Mouse (Mus musculus): ENCODE measurements around the gene Egr2.

The Egr2 gene

DNA sequence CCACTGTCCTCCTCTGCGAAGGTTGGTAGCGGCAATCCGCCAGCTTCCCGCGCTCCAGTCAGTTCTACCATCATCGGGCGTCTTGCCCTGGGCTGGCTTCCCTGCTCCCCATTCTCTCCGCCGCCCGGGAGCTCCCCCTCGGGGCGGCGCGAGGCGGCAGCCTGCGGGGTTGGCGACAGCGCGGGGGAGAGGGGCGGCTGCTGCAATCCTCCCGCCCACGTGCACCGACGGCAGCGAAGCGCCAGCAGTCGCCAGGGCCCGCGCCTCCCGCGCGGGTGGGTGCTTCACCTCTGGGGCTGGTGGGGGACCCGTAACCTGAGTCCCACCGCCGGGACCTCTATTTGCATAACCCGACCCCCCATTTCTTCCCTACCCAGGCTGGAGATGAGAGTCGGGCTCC, at the start of gene Egr2:
TSS of gene Egr2 (plus strand) at position 220 of the 400 bp plus-strand sequence.
- DNase-seq, result peak; percentile 21

DNA sequence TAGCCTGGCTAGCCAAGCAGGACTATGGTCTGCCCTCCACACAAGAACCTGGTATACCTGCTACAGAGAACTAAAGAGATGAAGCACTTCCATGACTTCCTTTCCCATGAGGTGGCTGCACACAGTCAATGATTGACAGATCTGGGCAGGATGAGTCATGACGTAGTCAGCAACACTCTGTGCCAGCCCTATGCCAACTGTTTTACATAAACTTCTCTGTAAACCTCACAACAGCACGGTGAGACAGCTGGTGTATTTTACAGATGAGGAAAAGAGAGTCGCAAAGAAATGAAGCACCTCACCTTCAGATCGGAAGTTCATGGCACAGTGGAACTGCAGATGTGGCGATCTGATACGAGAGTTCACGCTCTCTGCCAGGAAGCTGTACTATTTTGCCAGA, 47.8 kb upstream of the Egr2 start:
- no peak for DNase-seq

DNA sequence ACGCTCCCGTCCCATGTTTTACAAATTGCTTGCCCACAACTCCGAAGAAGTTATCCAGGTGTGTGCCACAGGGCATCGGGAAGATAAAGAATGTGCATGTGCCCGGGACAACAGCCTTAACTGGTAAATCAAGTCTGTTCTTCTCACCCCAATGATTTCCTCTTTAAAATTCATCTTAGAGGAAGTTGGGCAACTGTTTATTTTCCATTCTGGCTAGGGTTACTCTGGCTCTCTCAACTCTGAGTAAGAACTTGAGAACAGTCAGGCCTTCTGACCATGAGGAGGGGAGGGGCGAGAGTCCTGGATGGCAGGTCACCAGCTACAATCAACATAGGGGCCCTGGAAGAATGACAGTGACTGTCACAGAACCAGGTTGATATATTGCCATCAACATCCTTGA, 45.4 kb upstream of the Egr2 start:
- no peak for DNase-seq

DNA sequence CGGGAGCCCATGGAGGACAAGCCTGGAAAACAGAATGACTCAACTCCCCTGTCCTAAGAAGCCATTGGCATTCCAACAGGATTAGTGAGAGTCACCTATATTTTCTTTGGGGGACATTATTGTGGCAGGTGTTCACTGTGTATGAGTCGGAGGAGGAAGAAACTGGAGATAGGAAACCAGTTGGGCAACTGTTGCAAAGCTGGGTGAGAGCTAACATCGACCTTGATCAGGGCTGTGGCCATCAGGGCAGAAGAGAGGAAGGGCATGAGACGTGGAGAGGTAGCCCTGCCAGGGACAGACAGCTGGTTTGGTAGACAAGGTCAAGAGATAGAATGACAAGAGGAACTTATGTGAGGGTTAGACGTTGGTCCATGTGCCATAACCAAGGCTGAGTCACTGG, 44.6 kb upstream of the Egr2 start:
- no peak for DNase-seq

DNA sequence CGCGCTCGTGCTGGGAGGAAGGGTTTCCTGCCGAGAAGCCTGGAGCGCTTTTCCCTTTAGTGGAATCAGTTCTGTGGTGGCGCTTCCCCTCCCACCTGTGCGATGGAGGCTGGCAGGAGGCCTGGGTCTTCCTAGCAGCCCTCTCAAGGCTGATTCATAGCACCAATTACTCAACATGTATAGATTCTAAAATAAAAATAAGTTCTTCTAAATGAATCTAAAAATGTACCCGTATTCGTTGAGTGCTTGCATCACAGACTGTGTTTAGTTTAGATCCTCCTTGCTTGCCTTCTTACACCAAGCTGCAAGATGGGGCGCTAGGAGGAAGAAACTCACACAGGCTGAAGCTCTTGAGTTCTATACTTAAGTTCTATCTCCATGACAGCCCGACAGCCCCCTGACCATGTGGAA, 43.1 kb upstream of the Egr2 start:
- peak; percentile 72 for DNase-seq

DNA sequence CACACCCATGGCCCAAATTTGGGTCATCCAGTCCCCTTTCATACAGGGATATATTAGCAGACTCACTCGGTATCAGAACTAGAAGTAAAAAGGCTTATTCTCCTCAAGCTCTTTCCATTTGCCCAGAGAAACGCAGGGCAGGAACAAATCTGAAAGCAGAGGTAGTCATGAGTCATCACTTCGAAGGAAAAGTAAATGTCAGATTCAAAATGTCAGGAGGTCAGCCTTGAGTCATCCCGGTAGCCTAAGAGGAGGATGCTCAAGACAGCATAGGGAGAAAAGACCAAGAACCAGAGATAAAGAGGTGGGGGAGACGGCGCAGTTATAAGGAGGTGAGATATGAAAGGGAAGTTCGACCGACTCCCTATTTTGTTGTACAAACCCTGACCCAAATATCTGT, 41.7 kb upstream of the Egr2 start:
- DNase-seq, result no peak

DNA sequence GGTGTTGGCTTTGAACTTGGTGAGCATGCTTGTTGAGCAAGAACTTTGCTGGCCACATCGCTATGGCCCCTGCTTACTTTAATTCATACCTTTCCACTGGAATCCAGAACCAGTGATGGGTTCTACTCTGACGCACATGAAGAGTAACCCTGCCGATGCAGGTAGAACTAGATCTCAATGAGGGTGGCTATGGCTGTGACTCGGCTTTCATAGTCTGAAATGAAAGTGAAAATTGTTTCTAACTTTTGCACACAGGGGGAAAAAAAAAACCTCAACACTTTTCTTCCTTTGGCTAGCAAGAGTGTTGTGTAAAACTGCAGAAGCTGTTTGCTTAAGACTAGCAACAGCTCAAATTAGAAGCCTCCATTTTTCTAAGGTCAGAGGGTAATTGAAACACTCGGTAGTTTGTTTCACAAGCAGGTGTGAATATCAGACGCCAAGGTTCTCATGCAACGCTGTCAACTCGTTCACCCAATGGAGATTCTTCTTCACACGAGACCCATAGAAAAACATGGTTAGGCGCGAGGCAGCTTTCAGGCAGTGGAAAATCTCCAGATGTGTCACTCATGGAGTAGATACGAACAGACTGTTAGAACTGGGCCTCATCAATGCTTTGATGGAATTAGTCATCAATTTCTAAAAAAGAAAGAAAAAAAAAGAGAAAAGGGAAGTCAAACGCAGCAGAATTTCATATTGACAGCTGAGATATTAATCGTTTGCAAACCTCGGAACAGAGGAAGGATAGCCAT, 38.0 kb upstream of the Egr2 start:
- no peak for DNase-seq

DNA sequence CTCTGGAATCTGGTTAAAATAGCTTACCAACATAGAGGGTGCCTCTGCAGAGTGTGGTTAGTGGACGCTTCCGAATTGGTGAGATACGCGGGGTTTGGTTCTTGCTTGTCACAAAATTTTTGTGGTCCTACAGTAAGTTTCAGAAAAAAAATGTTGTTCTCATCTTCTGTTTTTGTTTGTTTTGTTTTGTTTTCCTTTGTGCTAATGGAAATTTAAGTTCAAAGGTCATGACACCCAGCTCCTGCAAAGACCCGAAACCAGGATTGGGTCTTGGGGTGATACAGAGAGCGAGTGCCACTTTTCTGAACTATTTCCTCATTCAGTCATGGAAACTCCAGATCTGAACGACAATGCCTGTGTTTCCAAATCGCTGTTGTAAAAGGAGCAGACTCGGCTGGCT, 37.3 kb upstream of the Egr2 start:
- no peak for DNase-seq

DNA sequence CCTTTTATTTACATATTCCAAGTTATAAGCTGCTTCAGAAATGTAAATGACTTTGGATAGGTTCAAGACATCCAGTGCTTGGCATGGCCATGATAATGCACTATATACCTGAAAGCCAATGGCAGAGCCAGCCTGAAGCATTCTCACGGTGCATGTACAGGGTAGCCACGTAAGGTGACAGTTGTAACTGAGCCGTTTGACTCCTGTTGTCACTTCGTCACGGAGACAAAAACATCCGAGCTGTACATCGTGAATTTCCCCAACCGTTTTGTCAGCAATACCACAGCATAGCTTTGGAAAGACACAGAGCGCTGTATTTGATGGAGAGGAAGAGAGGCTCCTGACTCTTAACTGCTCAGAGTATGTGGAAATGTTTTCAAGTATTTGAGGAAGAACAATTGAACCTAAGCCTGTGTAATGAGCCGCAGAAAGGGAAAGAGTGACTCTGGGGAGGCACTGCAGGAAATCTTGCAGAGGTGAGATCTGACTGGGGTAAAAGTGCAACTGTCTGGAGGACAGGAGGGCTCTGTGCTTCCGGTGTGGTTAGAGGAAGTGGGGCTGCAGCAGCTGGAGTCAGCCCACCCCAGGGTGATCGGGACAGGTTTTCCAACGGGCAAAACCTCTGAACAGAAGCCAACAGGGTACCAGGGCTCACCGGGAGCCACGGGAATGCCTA, 31.8 kb upstream of the Egr2 start:
- no peak for DNase-seq

DNA sequence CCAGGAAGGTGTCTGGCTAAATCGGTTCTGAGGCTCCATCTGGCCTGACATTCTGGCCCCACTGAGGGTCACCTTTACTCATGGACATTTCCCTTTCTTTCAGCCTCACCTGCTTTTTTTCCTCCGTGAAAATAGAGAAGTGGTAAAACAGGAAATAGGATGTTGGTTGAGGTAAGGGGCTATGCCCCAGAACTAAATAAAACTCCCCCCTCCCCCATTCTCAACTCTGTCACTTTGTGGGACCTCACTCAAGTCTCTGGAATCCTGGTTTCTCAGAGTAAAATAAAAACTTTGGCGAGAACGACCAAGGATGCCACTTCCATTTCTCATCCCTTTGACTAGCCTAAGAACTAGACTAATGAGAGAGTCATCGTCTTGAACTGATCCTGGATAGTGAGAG, 31.2 kb upstream of the Egr2 start:
- no peak for DNase-seq

DNA sequence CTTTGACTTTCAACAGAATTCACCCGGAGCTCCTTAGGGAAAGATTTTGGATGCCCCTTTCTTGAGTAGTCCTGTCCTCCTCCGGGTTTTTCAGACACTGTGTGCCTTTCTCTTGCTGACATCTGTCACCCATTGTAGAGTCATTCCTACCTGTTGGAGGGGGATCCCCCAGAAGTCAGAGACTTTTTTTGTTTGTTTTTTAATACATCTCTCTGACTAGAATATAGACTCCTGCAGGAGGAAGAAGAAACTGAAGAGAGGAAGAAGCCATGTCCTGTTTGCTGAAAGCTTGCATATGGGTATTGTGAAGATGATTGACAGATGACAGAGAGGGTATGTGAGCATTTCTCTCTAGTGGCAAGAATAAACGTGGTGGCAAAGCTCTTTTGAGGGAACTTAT, 30.0 kb upstream of the Egr2 start:
- no peak for DNase-seq

DNA sequence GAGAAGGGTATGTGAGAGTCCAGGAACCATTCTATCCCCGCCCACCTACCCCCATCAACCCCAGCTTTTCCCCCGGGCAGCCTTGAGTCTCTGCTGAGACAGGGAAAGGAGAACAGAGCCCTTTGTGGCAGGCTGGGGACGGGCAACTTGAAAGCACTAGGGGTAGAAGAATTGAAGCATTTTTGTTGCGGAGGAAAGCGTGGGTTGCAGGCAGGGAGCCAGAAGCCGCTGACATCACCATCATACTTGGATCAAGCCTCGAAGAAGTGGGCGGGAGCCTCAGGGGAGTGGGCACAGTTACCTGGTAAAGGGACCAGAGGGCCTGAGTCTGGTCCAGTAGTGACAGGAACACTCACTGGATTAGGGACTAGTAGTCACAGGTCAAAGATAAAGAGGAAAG, 23.1 kb upstream of the Egr2 start:
- DNase-seq, result peak; percentile 59

DNA sequence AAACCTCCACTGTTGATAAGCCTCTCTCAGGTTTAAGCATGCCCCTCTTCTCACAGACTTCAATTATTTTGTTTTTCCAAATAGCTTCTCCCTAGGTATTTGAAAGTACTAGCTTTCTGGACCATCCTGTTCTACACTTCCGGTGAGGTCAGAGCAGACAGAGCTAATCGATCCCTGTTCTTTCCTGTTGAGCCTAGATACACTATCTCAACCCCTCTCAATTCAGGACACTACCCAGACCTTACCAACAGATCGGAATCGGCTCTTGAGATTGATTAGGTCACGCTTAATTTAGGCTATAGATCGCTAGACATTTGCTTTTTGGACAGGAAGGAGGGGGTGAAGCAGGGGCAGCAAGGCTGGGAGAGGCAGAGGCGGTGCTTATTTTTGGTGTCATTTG, 22.4 kb upstream of the Egr2 start:
- no peak for DNase-seq

DNA sequence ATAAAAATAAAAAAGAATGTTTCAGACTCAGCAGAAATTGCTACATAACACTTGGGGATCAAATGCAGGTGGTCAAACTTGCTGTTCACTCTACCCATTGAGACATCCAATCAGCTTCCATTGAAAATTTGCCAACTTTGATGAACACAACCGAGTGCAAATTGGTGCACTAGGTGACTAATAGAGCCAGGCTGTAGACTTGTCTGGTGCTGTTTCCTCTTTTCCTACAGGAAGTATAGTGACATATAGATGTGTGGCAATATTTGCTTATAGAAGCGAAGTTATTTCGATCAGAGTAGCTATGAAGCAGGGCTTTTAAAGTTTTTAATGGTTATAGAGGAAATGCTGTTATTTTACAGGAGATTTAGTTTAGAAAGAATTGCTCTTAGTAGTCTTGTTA, 16.5 kb upstream of the Egr2 start:
- DNase-seq, result no peak

DNA sequence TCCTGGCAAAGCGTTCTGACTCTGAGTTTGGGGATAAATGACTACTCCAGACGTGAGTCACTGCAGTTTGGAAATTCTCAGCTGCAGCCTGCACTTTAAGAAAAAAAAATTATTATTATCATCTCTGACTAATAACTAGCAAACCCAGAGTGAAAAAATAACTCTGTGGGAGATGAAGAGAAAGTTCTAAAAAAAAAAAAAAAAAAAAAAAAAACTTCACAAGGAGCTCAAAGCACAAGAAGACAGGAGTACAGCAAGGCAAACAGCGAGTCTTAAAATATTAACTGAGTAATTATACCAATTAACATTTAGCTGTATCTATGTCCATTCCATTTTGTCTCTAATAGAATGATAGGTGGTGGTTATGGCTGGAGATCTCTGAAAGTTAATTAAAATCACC, 11.1 kb upstream of the Egr2 start:
- no peak for DNase-seq

DNA sequence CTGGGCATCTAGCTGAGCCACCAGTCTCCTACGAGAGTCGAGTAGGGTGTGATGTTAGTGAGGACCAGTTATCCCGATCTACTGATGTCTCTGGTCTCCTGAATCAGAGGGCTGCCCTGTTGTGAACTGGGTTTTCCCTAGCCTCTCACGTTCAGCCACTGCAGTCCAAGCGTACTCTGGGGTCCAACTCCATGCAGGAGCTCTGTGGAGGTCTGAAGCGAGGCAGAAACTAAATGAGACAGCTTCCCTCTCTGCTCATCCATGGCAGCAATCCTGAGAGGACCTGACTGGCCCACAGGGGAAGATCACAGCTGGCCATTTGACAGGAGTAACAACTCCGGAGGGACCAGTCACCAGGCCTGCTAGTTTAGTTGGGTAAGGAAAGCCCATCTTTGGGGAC, 10.6 kb upstream of the Egr2 start:
- no peak for DNase-seq

DNA sequence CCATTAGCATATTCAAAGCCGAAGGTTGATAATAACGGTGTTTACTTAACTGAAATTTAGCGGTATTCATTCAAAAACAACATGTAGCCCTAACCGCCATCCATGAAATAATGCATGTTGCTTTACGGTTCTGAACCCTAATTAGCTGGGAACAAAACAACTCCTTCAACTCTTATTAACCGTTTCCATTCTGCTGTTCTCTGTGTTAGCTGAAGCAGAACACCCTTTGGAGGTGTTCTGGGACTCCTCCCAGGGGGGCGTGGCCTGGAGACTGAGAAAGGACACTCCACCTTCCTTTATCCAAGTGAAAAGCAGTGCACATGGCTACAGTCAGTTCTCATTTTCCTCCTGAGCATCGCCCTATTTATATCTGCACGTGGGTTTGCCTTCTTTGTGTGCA, 8.8 kb upstream of the Egr2 start:
- no peak for DNase-seq

DNA sequence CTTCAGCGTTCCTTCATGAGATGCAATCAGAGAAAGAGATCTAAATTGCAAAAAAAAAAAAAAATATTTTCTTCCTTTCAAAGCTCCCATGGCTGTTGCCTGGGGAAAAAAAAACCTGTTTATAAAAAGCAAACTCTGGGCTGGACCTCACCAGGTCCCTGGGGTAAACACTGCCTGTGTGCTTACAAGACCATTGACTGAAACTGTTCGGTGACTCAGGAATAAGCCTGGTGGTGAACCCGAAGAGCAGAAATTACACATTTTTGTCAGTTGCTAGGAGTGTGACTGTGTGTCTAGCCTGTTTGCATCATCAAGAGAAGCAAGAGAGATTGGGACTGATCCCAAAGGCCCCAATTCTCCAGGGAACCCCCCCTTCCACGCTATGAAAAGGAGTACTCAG, 5.5 kb upstream of the Egr2 start:
- DNase-seq, result no peak

DNA sequence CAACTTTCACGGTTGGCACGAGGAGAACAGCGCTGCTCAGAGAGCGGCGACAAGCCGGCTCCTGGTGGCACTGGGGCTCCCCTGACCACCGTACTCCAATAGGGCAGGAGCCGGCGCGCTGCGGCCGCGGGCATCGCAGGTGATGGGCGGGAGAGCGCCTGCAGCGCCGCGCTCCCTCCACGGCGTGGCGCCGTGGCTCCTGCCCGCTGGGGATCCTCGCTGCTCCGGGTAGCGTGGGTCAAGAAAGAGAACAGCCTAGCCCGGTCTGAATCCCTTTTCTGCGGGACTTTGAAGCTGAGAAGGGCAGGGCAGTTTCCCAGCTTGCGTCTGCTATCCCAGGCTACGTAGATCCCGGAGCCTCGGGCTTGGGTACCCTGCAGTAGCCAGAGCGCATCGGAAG, 697 bp downstream of the Egr2 start:
- peak; percentile 66 for DNase-seq

DNA sequence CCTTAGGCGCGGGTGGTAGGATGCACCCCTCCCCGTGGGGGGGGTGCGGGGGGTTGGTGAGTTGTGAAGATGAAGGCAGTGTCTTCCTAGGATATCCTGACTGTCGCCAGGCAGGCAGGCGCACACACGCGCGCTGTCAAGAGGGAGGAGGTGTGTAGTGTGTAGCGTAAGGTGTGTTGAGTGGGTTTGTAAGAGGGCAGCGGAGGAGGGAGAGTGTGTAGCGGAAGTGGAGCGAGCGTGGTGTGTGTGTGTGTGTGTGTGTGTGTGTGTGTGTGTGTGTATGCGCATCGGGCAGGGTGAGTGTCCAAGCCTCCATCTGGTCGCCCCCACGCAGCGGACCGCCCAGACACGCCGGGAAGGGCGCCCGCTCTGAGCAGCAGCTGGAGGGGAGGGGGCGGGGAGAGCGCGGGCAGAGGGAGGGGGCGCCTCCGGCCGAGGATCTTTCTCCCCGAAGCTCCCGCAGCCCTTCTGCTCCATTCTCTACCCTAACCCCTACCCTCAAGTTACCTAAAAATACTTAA, 1.4 kb downstream of the Egr2 start:
- peak; percentile 64 for DNase-seq

DNA sequence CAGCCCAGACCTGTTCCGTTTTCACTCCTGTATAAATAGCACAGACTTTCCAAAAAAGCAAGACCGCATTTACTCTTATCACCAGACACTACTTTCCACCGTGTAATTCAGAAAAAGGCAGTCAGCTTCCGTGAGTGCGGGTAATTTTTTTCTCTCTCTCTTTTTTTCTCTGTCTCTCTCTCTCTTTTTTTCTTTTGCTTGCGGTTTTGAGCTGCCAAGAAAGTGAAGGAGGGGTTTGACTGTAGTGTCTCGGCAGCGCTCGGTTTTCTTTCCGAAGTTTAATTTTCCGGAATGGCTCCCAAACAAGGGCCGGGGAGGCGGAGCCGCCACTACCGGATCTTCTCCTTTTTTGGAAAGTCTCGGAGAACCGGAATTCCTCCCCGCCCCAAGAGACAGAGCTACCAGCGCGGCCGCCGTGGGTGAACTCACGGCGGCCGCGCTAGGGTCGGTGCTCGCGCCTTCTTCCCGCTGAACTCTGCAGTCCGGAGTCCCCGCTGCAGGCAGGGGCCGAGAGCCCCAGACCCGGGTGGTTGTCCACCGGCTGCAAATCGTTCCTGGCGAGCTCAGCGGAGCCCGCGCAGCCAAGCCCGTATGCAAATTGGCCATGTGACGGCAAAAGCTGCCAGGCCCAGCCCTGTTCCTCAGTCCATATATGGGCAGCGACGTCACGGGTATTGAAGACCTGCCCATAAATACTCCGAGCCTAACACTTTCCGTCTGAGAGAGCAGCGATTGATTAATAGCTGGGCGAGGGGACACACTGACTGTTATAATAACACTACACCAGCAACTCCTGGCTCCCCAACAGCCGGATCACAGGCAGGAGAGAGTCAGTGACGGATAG, 2.1 kb downstream of the Egr2 start:
- DNase-seq, result peak; percentile 80

DNA sequence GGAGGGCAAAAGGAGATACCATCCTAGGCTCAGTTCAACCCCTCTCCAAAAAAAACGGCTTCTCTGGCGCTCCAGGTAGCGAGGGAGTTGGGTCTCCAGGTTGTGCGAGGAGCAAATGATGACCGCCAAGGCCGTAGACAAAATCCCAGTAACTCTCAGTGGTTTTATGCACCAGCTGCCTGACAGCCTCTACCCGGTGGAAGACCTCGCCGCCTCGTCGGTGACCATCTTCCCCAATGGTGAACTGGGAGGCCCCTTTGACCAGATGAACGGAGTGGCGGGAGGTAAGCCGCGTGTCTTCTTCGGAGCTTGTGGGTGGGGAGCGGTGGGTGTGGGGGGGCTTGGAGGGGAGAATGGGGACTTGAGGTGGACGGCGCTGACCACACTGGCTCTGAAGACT, 2.8 kb downstream of the Egr2 start:
- DNase-seq, result no peak

DNA sequence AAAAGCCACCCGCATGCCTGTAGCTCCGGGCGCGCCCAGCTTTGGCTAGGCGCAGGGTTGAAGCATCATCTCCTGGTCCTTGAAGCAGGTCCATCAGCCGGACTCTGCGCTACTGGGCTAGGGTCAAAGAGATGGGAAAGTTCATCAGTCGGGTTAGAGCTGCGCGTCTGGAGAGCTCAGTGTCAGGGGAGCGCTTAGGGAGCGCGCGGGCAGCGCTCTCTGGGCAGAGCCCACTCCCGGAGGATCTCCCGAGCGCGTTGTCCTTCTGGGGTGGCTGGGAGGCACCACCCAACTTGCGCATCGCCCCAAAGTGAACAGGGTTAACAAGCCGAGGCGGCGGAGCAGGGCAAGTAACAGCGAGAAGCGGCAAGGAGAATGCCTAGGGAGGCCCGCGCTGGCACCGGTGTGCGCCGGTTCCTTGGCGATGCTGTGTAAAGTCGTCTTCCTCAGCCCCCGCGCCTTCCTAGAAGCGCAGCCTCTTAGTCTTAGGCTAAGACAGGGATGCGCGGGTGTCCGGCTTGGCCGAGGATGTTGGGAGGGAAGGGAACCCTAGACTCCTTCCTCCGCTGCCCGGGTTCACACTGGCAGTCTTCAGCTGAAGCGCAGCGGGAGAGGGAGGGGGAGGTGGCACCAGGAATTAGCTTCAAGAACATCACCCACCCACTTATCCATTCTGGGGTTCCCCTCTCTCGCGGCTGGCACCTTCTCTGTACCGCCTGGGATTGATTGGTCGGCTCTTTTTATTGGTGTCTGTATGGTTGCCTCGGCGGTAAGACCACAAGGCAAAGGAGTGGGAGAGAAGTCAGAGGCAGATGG, 3.5 kb downstream of the Egr2 start:
- peak; percentile 33 for DNase-seq
